Mouse (Mus musculus): ENCODE measurements at regions not wholly inside any gene's neighbourhood (a gene's known extent, or its start where the extent isn't known, plus 50 kb on each side); places are given as distances from the start of the nearest gene placed in this dataset.

DNA sequence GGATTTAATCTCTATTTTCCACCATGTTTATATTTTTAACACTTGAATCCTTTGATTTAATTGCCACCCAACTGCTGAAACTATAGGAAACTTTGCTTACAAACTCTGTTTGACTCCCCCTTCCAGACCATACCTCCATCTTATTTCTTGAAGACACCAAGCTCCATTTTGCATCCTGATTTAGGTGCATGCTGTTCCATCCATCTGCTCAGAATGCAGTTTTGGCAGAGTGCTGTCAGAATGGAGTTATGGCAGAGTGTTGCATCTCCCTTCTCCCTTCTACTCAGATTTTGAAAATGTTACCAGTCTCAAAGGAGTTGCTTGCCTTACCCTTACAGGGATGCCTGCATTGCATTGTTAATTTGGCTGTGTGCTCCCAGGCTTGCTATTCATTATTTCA, 79.5 kb upstream of the Fam83b start:
- Histone ChIP-seq H3K4me3 (ENCODE audit: low read depth, low read length) (no peak overlapping the region), H3K36me3 (ENCODE audit: control insufficient read depth, insufficient read depth, low read length) (no peaks in the 10 kb centered on the region), H3K9me3 (ENCODE audit: control insufficient read depth, low read length) (no peaks in the 10 kb centered on the region), H3K4me1 (replicated peaks; ENCODE audit: control insufficient read depth, insufficient read depth) (no peaks in the 10 kb centered on the region), H3K27ac (replicated peaks) (no peak overlapping the region), H3K27me3 (ENCODE audit: control insufficient read depth, insufficient read depth, low read length) (no peaks in the 10 kb centered on the region), H3K4me2 (replicated peaks; ENCODE audit: low read depth) (no peak overlapping the region), H3K9ac (ENCODE audit: low read length) (no peak overlapping the region)
- no peak for TF ChIP-seq CTCF (IDR thresholded peaks at IDR 0.05; ENCODE audit: low read depth)
- TF ChIP-seq EP300 (optimal IDR thresholded peaks at IDR 0.05), result no peak
- DNase-seq (ENCODE audit: low spot score) (no peak), ATAC-seq (ENCODE audit: low FRiP score, low TSS enrichment) (no peak)
